Mouse (Mus musculus) embryonic fibroblast, embryonic 13.5 days (primary cell): ENCODE data around the gene Aes.

Experiments
- CTCF ChIP-seq: IDR thresholded peaks from 2 replicates; pipeline ENCODE4 v1.5.1; 2011; ENCODE audit warnings: mild to moderate bottlenecking, control low read depth, low read length, moderate library complexity, borderline replicate concordance; ENCODE audit not compliant: insufficient read depth
- POLR2A ChIP-seq: IDR thresholded peaks from 2 replicates; pipeline ENCODE4 v1.6.1; 2011; ENCODE audit warnings: low read depth, mild to moderate bottlenecking, control low read depth, low read length, moderate library complexity

GRCm38 (mm10) chr10:81546332-81546731, 13.0 kb upstream of the Aes start:
- TF ChIP-seq CTCF (no peak), POLR2A (no peak)
